Comparison of ENCODE assay signal across 22 mouse cellular contexts in the genomic region with DNA sequence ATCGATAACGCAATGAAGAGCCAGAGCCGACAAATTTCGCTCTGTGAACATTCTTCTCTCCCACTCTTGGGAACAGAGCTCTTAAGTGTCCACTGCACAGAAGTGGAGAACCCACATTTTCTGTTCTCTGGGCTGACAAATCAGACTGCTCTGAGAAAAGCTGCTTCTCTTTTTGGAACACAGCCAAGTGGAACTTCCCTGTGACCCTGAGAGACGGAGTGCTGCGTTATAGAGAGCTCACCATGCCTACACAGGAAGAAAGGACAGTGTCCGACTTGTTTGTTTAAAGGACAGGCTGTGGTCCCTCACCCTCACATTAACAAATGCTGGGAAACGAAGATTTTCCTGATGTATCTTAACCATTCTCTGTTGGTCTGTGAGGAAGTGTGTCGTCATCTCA. TPM values are rescaled to one million over a fixed set of nuclear protein-coding genes. Genes with fewer than 3 reads are reported as not detected.
A peak's percentile ranks its signal among the peaks of the same experiment; 100 is the strongest.
DNase-seq lines count a peak whose midpoint lies in the region; ATAC-seq and TF ChIP-seq lines count a peak whose summit lies in the region.
"Had no signal": no experiment of that assay in that cellular context is flagged by ENCODE, and none has a peak within 500 bp of the region (broad histone marks: within the 10 kb centered on the region; RNA-seq: fewer than 3 reads in every experiment).

No protein-coding gene starts in this region.

- intact Hi-C loops in left cerebral cortex, postnatal 36 days (cut with DNase I), result no loop called here

- no peaks in the 10 kb centered on the region for H3K27me3 ChIP-seq in hindbrain, postnatal 0 days (ENCODE audit: insufficient read depth, low read length)
- no peaks in the 10 kb centered on the region for H3K27me3 ChIP-seq in hindbrain, embryonic 14.5 days (ENCODE audit: control insufficient read depth, insufficient read depth, low read length)
- H3K27me3 ChIP-seq in intestine, embryonic 14.5 days (replicated peaks; ENCODE audit: control insufficient read depth, insufficient read depth, low read length), result no peaks in the 10 kb centered on the region
- H3K27me3 ChIP-seq: CH12.LX; forebrain, embryonic 15.5 days; heart, embryonic 12.5 days; Patski; stomach, embryonic 15.5 days had no signal

- H3K4me2 ChIP-seq in hindbrain, postnatal 0 days (ENCODE audit: low read depth, low read length), result peak overlapping the region; percentile 27; the same call in 1 of the 2 replicates
- no peak overlapping the region for H3K4me2 ChIP-seq in hindbrain, embryonic 14.5 days (replicated peaks)
- 0 out of 2 replicates have a peak overlapping the region, but pooled peaks have one; percentile 3 for H3K4me2 ChIP-seq in intestine, embryonic 14.5 days (ENCODE audit: low read length)
- H3K4me2 ChIP-seq: forebrain, embryonic 15.5 days; heart, embryonic 12.5 days; stomach, embryonic 15.5 days had no signal

- no peak for TF ChIP-seq CTCF in hindbrain, postnatal 0 days (IDR thresholded peaks at IDR 0.05; ENCODE audit: low read depth)

- no peaks in the 10 kb centered on the region for H3K9me3 ChIP-seq in hindbrain, postnatal 0 days (ENCODE audit: low read length)
- no peaks in the 10 kb centered on the region for H3K9me3 ChIP-seq in hindbrain, embryonic 14.5 days (ENCODE audit: control insufficient read depth, low read length)
- H3K9me3 ChIP-seq in intestine, embryonic 14.5 days (ENCODE audit: control insufficient read depth, low read length), result no peaks in the 10 kb centered on the region
- H3K9me3 ChIP-seq: forebrain, embryonic 15.5 days; heart, embryonic 12.5 days; hindbrain, embryonic 10.5 days; limb, embryonic 10.5 days; stomach, embryonic 15.5 days had no signal

- H3K27ac ChIP-seq in hindbrain, postnatal 0 days, result no peak overlapping the region
- H3K27ac ChIP-seq in hindbrain, embryonic 14.5 days, result no peak overlapping the region
- 0 out of 2 replicates have a peak overlapping the region, but pooled peaks have one; percentile 2 for H3K27ac ChIP-seq in intestine, embryonic 14.5 days (ENCODE audit: low read depth)
- H3K27ac ChIP-seq: forebrain, embryonic 15.5 days; gastrocnemius, adult 2 months; hindbrain, embryonic 10.5 days; limb, embryonic 10.5 days; liver, embryonic 14.5 days; stomach, embryonic 15.5 days had no signal

- H3K4me1 ChIP-seq in hindbrain, postnatal 0 days (ENCODE audit: insufficient read depth, low read length), result no peaks in the 10 kb centered on the region
- H3K4me1 ChIP-seq in hindbrain, embryonic 14.5 days (replicated peaks; ENCODE audit: control insufficient read depth, insufficient read depth, low read length), result no peaks in the 10 kb centered on the region
- H3K4me1 ChIP-seq in intestine, embryonic 14.5 days (replicated peaks; ENCODE audit: control insufficient read depth, insufficient read depth, low read length), result no peaks in the 10 kb centered on the region; the same call in 1 of the 2 replicates
- H3K4me1 ChIP-seq: forebrain, embryonic 15.5 days; stomach, embryonic 15.5 days had no signal

- H3K9ac ChIP-seq in hindbrain, postnatal 0 days (replicated peaks; ENCODE audit: low read length), result no peak overlapping the region
- no peak overlapping the region for H3K9ac ChIP-seq in hindbrain, embryonic 14.5 days
- no peak overlapping the region for H3K9ac ChIP-seq in intestine, embryonic 14.5 days (ENCODE audit: low read length)
- H3K9ac ChIP-seq: forebrain, embryonic 15.5 days; heart, embryonic 12.5 days; liver, embryonic 14.5 days; stomach, embryonic 15.5 days had no signal

- DNase-seq in hindbrain, postnatal 0 days (ENCODE audit: low spot score), result peak; percentile 50
- DNase-seq in hindbrain, embryonic 14.5 days (ENCODE audit: low spot score), result no peak
- peak; percentile 39 for DNase-seq in retina, postnatal 1 day
- DNase-seq in retina, embryonic 14.5 days (ENCODE audit: low spot score), result no peak
- DNase-seq in intestine, embryonic 14.5 days (ENCODE audit: low spot score), result no peak
- no peak for DNase-seq in urinary bladder, postnatal 25 days (ENCODE audit: low spot score)
- no peak for DNase-seq in left cerebral cortex, postnatal 36 days (ENCODE audit: low spot score in 2 of 2)
- DNase-seq: cerebellum, adult 8-10 months; gastrocnemius, adult 2 months; kidney, adult 2 months; kidney, postnatal 4 days; right cerebral cortex, adult 18-20 months; spleen, adult 18-20 months; thymus, postnatal 14 days had no signal

- no peak overlapping the region for H3K4me3 ChIP-seq in hindbrain, postnatal 0 days (ENCODE audit: low read length)
- H3K4me3 ChIP-seq in hindbrain, embryonic 14.5 days (replicated peaks; ENCODE audit: low read length), result no peak overlapping the region
- no peak overlapping the region for H3K4me3 ChIP-seq in intestine, embryonic 14.5 days (ENCODE audit: low read depth, low read length)
- H3K4me3 ChIP-seq: forebrain, embryonic 15.5 days; gastrocnemius, adult 2 months; heart, embryonic 12.5 days; hindbrain, embryonic 10.5 days; limb, embryonic 10.5 days; stomach, embryonic 15.5 days had no signal

- H3K36me3 ChIP-seq in hindbrain, postnatal 0 days (ENCODE audit: insufficient read depth, low read length), result no peaks in the 10 kb centered on the region
- no peaks in the 10 kb centered on the region for H3K36me3 ChIP-seq in hindbrain, embryonic 14.5 days (replicated peaks; ENCODE audit: control insufficient read depth, insufficient read depth)
- no peaks in the 10 kb centered on the region for H3K36me3 ChIP-seq in intestine, embryonic 14.5 days (ENCODE audit: control insufficient read depth, insufficient read depth, low read length)
- H3K36me3 ChIP-seq: forebrain, embryonic 15.5 days; heart, embryonic 12.5 days; hindbrain, embryonic 10.5 days; limb, embryonic 10.5 days; stomach, embryonic 15.5 days had no signal

- WGBS in hindbrain, postnatal 0 days, result 50% methylated on average over 9 of the region's 9 CpGs
- 63% methylated on average over 9 of the region's 9 CpGs for WGBS in hindbrain, embryonic 14.5 days
- 35% methylated on average over 9 of the region's 9 CpGs for WGBS in intestine, embryonic 14.5 days

- peak; percentile 35; the same call in 1 of the 2 replicates for ATAC-seq in hindbrain, postnatal 0 days
- no peak for ATAC-seq in hindbrain, embryonic 14.5 days (ENCODE audit: low FRiP score)
- 0 out of 2 replicates have a peak, but pooled peaks have one; percentile 50 for ATAC-seq in intestine, embryonic 14.5 days (replicated peaks; ENCODE audit: low FRiP score, low TSS enrichment, low read depth)
- ATAC-seq: forebrain, embryonic 15.5 days; Patski had no signal

RNA-seq across cellular contexts. Expression of a gene that starts 11.8 kb away (rescaled TPM):
- total RNA-seq in hindbrain, postnatal 0 days (2014; rRNA removed), result 77.3 and 87.2 TPM in 2 replicates
- polyA plus RNA-seq in hindbrain, postnatal 0 days (2015; fragmentation: Nextera tagmentation; extraction: Ambion mirVana), result 19.9 and 21.3 TPM in 2 replicates
- polyA plus RNA-seq in hindbrain, embryonic 14.5 days (2014; fragmentation: Nextera tagmentation; extraction: Ambion mirVana), result 38.1 and 39.0 TPM in 2 replicates
- 3.2 and 3.6 TPM in 2 replicates for polyA plus RNA-seq in intestine, embryonic 14.5 days (2014; fragmentation: Nextera tagmentation; extraction: Ambion mirVana)
- 100 to 1,000 TPM; 174 to 175 TPM for total RNA-seq in left cerebral cortex, postnatal 36 days (2021)

Comparison
In these comparisons a context has a peak if more than half of its experiments do, and no peak if none do; other contexts are left out.
1. DNase-seq: peak in hindbrain, postnatal 0 days (single experiment) and retina, postnatal 1 day (single experiment); none in hindbrain, embryonic 14.5 days (single experiment), retina, embryonic 14.5 days (single experiment), intestine, embryonic 14.5 days (single experiment), urinary bladder, postnatal 25 days (single experiment) and left cerebral cortex, postnatal 36 days (0 of 2).